Mouse (Mus musculus): ENCODE measurements around the gene Rapgefl1.

The Rapgefl1 gene

GRCm38 (mm10) chr11:98836651-98837141, at the start of gene Rapgefl1:
Rapgefl1 (plus strand) TSS chr11:98836785.
- DNase-seq (ENCODE audit: low spot score) = peak; percentile 77

DNA sequence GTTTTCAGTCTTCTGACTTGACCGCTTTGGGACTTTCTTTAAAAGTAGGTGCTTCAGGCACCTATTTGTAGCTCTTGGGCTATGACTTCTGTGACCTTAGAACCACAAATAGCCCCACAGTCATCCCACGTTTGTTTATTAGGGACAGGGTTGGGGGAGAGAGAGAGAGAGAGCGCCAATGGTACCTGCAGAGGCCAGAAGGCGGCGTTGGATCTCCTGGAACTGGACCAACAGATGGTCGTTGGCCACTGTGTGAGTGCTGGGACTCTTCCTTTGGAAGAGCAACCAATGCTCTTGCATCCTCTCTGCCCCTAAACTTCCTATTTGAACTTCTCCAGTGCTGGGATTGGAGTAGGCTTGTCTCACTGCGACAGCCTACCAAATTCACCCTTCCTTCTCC, 49.4 kb upstream of the Rapgefl1 start:
- DNase-seq (ENCODE audit: low spot score) = no peak

GRCm38 (mm10) chr11:98787691-98788090, 48.9 kb upstream of the Rapgefl1 start:
- DNase-seq (ENCODE audit: low spot score) = no peak

DNA sequence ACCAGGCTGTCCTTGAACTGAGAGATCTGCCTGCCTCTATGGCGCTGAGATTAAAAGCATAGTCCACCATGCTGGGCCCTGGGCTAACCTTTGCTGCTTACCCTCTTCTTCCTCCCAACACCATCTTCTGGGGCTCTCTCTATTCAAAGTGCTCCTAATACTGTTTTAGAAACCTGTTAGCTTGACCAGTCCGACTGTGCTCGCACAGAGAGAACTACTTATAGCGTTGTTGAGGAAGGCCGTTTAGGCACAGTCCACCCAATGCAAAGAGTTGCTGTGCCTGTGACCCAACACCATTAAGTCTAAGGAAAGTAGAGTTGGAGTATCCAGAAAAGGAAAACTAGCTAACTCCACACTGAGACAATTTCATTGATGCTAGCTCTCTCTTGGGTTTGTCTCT, 48.4 kb upstream of the Rapgefl1 start:
- DNase-seq (ENCODE audit: low spot score) = no peak

DNA sequence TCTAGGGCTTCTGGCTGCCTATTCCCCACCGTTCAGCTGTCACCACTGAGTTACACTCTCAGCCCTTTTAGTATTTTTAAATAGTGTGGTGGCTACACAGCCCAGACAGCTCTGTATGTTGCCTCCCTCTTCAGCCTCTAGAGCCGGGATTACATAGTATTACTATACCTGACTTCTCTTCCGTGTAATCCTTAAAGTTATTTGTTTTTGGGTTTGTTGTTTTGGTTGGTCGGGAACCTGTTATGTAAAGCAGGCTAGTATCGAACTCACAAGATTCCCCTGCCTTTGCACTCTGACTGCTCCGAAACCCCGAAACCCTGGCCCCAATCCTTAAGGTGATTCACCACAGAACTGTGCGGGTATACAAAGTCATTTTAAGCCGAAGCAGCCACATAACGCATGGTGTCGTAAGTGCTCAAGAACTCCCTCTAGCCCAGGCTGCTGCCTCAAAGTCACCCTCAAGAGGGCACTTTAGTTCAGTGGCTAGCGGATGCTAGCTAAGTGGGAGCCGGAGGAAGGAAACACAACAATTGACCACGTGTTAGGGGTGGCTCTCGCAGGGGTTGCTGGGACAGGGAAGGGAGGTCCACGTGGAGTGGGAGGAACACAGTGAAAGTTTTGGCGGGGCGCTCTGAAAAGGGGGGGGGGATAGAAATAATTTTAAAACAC, 47.9 kb upstream of the Rapgefl1 start:
- DNase-seq (ENCODE audit: low spot score) = peak; percentile 77

DNA sequence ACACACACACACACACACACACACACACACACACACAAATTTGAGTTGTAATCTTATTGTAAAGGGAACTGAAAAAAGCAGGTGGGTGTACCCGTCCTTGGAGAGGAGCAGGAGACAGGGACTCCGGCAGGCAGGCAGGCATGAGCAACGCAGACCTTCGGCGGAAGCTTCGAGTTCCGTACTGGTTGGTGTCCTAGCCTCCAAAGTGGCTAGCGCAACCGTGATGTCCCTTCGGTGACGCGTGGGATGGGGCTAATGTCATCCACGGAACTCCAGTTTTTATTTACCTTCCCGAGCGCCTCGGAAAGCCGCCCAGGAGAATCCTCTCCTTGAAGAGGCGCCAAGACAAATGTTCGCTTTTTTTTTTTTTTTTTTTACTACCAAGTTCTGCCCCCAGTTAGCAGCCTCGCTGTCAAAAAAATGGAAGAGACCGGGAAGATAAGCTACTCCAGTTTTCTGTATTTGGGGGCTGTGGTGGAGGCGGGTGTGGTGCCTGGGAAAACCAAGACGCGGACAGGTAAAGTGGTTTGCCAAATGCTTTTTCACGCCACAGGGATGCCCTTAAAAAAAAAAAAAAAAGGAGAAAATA, 47.3 kb upstream of the Rapgefl1 start:
- no peak for DNase-seq (ENCODE audit: low spot score)

DNA sequence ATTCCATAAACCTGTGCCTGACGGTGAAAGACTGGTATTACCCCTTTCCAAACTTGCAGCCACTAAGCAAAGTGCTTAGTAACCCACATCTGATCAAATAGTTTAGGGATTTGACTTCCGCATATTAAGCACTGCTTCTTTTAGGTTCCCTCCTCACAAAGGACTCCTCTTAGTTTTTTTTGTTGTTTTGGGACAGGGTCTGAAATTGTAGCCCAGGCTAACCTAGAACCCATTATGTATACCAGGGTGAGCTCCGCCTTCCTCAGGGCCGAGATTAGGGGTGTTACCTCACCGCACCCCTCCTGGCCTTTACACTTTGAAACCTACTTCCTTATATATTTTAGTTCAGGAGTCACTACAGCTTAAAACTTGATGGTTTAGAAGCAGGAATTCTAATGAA, 46.8 kb upstream of the Rapgefl1 start:
- DNase-seq (ENCODE audit: low spot score) = no peak

- no peak for DNase-seq (ENCODE audit: low spot score)
These were observed 45.9 kb upstream of the Rapgefl1 start for GRCm38 (mm10) chr11:98790631-98791205.

DNA sequence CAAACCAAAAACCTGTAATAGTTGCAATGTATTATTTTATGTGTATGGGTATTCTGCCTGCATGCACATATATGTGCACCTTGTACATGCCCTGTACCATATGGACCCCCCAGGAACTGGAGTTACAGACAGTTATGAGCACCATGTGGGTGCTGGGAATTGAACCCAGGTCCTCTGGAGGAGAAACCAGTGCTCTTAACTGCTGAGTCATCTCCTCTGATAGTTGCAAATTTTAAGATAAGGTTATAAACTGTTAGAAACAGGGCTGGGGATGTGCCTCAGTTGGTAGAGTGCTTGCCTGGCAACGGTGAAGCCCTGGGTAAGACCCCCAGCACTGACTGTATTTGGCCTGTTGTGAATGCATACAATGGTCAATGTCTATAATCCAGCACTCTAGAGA, 45.1 kb upstream of the Rapgefl1 start:
- DNase-seq (ENCODE audit: low spot score) = no peak

- DNase-seq (ENCODE audit: low spot score) = no peak
These were observed 44.5 kb upstream of the Rapgefl1 start for GRCm38 (mm10) chr11:98792081-98792480.

- peak; percentile 71 for DNase-seq (ENCODE audit: low spot score)
These were observed 42.0 kb upstream of the Rapgefl1 start for GRCm38 (mm10) chr11:98794469-98795014.

GRCm38 (mm10) chr11:98795015-98795713, 41.4 kb upstream of the Rapgefl1 start, which contains the start of gene Msl1:
Msl1 (plus strand) TSS chr11:98795516.
- DNase-seq (ENCODE audit: low spot score) = peak; percentile 83

- no peak for DNase-seq (ENCODE audit: low spot score)
These were observed 40.7 kb upstream of the Rapgefl1 start for GRCm38 (mm10) chr11:98795714-98796514.

DNA sequence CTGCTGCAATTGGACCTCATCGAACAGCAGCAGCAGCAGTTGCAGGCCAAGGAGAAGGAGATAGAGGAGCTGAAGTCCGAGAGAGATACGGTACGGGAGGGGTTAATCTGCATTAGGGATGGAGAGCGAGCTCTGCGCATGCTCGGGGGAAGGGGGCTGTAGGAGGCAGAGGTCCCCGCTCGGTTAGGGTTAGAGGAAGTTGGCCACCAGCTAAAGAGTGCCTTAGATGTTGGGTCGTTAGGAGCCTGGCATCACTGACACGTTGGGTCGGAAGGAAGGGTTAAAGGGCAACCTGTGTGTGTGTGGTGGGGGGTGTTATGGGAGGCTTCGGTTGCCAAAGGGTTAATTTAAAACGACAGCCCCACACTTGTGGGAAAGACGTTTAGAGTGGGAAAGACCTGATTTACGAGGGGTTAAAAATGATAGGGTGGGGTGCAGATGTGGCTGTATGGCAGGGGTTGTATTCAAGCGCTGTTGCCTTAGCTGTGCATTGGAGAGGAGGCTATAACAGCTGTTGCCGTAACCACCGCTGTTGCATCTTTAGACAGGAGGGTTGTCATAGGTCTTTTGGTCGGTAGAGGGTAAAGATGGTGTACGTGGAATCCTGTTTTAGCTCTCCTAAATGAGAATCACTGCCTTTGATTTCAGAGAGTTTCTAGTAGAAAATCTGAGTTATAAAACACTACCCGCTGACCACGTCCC, 39.9 kb upstream of the Rapgefl1 start:
- DNase-seq (ENCODE audit: low spot score) = peak; percentile 64

DNA sequence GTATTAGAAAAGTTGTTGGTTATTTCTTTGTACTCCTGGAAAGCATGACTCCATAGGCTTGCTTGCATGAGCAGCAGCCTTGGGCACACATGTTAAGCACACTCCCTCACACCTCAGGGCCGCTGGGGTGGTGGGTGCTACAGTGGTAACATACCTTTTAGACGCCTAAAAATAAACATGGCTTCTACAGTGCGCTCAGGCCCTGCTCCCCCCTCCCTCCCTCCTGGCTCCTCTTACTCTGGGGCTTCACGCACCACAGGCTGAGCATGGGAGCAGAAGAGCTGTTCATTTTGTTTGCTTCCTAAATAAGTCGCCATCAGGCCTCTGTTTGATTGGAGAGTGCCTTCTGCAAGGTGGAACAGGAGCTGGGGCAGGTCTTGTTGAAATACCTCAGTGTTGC, 39.3 kb upstream of the Rapgefl1 start:
- no peak for DNase-seq (ENCODE audit: low spot score)

DNA sequence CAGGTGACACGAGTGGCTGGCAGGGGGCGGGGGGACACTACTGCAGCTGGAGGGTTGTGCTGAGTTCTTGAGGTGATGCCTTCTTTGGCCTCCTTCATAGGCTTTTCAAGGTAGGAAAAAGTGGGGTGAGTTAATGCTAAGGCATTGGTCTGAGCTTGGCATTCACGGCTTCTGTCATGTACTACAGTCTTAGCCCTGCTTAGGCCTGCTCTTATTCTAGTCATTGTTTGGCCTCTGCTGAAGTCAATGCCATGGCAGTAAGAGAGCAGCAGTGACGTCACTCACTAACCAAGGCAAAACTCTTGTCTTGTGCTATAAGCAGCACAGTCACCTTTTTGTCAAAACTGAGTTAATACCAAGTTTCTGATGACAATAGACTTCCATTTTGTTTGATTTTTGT, 38.7 kb upstream of the Rapgefl1 start:
- DNase-seq (ENCODE audit: low spot score) = no peak

DNA sequence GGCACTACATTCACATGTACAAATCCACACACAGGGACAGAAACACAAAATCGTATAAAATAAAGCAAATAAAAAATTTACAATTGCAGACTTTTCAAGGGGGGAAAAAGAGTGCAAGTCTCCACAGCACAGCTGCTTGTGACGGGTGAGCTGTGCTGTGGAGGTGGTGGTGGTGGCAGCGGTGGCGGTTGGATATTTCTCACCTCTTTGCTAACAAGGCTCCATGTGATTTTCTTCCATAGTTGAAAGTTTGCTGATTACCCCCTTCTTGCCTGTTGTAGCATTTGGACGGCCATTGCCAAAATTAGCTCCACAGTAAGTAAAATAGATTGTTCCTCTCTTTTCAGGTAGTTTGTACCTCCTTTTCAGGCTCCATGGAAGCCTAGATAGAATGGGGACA, 32.0 kb upstream of the Rapgefl1 start, which contains the start of gene Casc3:
TSS of gene Casc3 (plus strand) at position 301 of the 400 bp plus-strand sequence.
- DNase-seq (ENCODE audit: low spot score) = no peak

DNA sequence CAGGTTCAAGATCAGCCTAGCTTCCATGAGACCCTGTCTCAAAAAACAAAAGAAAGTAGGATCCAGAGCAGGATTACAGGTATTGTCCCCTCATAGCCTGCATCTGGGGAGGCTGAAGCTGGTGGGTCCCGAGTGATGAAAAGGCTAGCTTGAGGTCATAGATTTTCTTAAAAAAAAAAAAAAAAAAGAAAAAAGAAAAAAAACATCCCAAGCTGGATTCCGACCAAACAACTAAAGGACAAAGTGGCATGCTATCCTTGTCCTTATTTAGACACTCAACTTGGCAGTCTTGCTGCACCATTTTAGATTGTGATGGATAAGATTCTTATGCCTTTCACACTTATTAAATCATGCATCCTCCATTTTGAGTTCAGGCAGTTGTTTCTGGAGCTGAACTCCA, 28.2 kb upstream of the Rapgefl1 start:
- DNase-seq (ENCODE audit: low spot score) = no peak

- peak; percentile 98 for DNase-seq (ENCODE audit: low spot score)
These were observed 26.9 kb upstream of the Rapgefl1 start for GRCm38 (mm10) chr11:98809457-98810290.

DNA sequence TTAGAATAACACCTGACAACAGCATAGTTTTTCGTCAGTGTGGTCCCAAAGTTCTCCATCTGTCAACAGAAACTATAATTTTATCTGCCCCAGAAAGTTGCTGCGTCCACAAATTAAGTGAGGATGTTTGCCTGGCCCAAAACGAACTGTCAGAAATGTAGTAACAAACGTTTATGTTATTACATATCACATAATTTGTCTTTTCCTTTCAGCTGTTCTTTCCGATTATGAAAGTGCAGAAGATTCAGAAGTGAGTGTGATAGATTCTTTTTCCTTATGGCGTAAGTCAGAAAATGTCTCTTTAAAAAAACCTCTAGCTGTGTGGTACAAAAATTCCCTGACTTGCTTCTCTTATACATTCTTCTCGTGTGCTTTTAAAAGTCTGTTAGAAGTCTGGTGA, 25.9 kb upstream of the Rapgefl1 start:
- DNase-seq (ENCODE audit: low spot score) = no peak
